Mouse (Mus musculus): ENCODE data around the gene Phlpp1.

- TF ChIP-seq CTCF (conservative IDR thresholded peaks at IDR 0.05; ENCODE audit: low read length) (no peak), NANOG (IDR thresholded peaks at IDR 0.05; ENCODE audit: borderline replicate concordance, low read length) (no peak), POU5F1 (IDR thresholded peaks at IDR 0.05; ENCODE audit: borderline replicate concordance, low read length) (no peak)
Measured at GRCm38 (mm10) chr1:106345265-106345664, 173.7 kb downstream of the Phlpp1 start.

Data from E14TG2a.4 (cell line).